Mouse (Mus musculus): ENCODE results near the gene Angptl8. TPM values are rescaled to one million over a fixed set of nuclear protein-coding genes. Genes with fewer than 3 reads are reported as not detected.
"Not testable (repeated sequence)": the region's sequence is repeated elsewhere in the genome, so short reads cannot be mapped to it uniquely, and the experiment has no call there.

The Angptl8 gene
- polyA plus RNA-seq (2015; fragmentation: Nextera tagmentation; extraction: Ambion mirVana): 17.3 and 18.4 TPM in 2 replicates

- peaks cover 8% of the 10 kb centered on the region; the same call in 1 of the 2 replicates for H3K36me3 ChIP-seq (ENCODE audit: control insufficient read depth, insufficient read depth, low read length)
- no peaks in the 10 kb centered on the region for H3K9me3 ChIP-seq (ENCODE audit: control insufficient read depth, low read length)
- peak within 1 kb of the TSS; percentile 53 for H3K4me2 ChIP-seq (ENCODE audit: low read depth, low read length)
- H3K27ac ChIP-seq (ENCODE audit: low read length): peak within 1 kb of the TSS; percentile 80
- no peaks in the 10 kb centered on the region for H3K27me3 ChIP-seq (replicated peaks; ENCODE audit: control insufficient read depth, insufficient read depth, low read length)
- peak within 1 kb of the TSS; percentile 47 for H3K4me3 ChIP-seq (ENCODE audit: low read length)
- peak; percentile 86 for ATAC-seq
- peaks cover 2% of the 10 kb centered on the region; the same call in 1 of the 2 replicates for H3K4me1 ChIP-seq (ENCODE audit: control insufficient read depth, insufficient read depth, low read length)
- 58% methylated on average over 15 of the region's 15 CpGs for WGBS
- peak within 1 kb of the TSS; percentile 66 for H3K9ac ChIP-seq (ENCODE audit: low read depth, low read length)
Measured at GRCm38 (mm10) chr9:21835258-21835912, at the start of gene Angptl8. Gene Angptl8, plus strand, starts transcription at chr9:21835510.

DNA sequence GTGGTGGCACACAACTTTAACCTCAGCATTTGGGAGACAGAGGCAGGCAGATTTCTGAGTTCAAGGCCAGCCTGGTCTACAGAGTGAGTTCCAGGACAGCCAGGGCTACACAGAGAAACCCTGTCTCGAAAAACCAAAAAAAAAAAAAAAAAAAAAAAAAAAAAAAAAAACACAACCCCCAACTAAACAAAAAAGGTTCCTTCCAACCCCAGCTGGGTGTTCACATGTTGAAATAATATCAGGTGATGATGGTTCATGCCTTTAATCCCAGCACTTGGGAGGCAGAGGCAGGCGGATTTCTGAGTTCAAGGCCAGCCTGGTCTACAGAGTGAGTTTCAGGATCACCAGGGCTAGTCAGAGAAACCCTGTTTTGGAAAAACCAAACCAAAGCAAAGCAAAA is 49.0 kb upstream of the Angptl8 start:
- peaks cover 19% of the 10 kb centered on the region for H3K4me1 ChIP-seq (ENCODE audit: control insufficient read depth, insufficient read depth, low read length)
- not testable (repeated sequence) for H3K4me2 ChIP-seq (ENCODE audit: low read depth, low read length); H3K4me3 ChIP-seq (ENCODE audit: low read length); H3K9me3 ChIP-seq (ENCODE audit: control insufficient read depth, low read length); H3K36me3 ChIP-seq (ENCODE audit: control insufficient read depth, insufficient read depth, low read length); H3K27ac ChIP-seq (ENCODE audit: low read length); ATAC-seq; H3K9ac ChIP-seq (ENCODE audit: low read depth, low read length); H3K27me3 ChIP-seq (replicated peaks; ENCODE audit: control insufficient read depth, insufficient read depth, low read length)
- 85% methylated on average over 1 of the region's 2 CpGs for WGBS

DNA sequence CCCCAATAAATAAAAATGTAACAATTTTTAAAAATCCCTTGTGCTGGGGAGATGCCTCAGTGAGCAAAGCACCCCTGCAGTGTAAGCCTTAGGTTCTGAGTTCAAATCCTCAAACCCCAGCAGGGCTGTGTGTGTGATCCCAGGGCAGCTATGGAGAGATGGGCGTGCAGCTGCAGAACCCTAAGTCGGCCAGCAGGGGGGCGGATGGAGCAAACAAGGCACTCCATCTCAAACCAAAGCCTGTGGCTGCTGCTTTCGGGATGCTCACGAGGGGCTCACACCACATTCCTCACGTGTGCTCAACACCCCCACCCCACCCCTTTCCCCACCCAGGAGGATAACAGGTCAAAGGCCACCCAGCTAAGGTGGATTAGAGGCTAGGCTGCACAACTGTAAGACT is 48.4 kb upstream of the Angptl8 start:
- Histone ChIP-seq H3K9ac (ENCODE audit: low read depth, low read length) (no peak overlapping the region), H3K27me3 (replicated peaks; ENCODE audit: control insufficient read depth, insufficient read depth, low read length) (no peaks in the 10 kb centered on the region), H3K4me3 (ENCODE audit: low read length) (no peak overlapping the region), H3K4me2 (ENCODE audit: low read depth, low read length) (no peak overlapping the region), H3K9me3 (ENCODE audit: control insufficient read depth, low read length) (no peaks in the 10 kb centered on the region), H3K27ac (ENCODE audit: low read length) (no peak overlapping the region), H3K4me1 (ENCODE audit: control insufficient read depth, insufficient read depth, low read length) (peaks cover 21% of the 10 kb centered on the region), H3K36me3 (ENCODE audit: control insufficient read depth, insufficient read depth, low read length) (peaks cover 9% of the 10 kb centered on the region)
- ATAC-seq: peak; percentile 46; the same call in 1 of the 2 replicates
- WGBS: 19% methylated on average over 6 of the region's 6 CpGs

DNA sequence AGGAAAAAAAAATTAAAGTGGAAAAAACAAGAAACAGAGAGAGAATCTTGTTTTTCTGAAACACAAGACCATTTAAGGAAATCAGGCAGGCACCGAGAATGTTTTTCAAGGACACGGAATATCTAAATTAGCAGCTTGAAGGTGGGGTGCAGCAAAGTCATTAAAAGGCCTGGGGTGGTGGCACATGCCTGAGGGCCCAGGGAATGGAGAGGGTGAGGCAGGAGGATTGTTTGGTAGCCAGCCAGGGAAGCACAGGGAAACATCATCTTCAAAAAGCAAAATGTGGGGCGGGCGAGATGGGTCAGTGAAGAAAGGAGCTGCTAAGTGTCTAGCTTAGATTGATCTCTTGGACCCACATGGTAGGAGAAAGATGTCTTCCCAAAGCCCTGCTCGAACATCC is 47.7 kb upstream of the Angptl8 start:
- 72% methylated on average over 5 of the region's 5 CpGs for WGBS
- Histone ChIP-seq H3K27ac (ENCODE audit: low read length) (peak overlapping the region; percentile 23; the same call in 1 of the 2 replicates), H3K36me3 (ENCODE audit: control insufficient read depth, insufficient read depth, low read length) (peaks cover 9% of the 10 kb centered on the region)

DNA sequence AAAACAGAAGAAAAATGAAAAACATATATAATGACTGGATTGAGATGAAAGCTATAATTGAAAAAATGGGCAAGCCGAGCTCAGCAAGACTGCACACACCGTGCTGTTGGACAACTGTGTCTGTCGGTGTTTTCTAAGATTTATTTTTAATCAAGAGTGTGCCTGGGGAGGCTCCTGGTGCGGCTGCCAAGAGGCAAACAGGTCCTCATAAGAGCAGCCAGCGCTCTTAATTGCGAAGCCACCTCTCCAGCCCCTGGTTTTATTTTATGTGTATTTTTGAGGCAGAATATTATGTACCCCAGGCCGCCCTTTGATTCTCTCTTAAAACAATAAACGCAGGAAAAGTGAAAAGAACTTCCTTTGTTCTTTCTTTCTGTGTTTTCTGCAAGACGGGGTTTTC is 47.1 kb upstream of the Angptl8 start:
- Histone ChIP-seq H3K4me2 (ENCODE audit: low read depth, low read length) (no peak overlapping the region), H3K9ac (ENCODE audit: low read depth, low read length) (no peak overlapping the region), H3K27ac (ENCODE audit: low read length) (no peak overlapping the region), H3K27me3 (replicated peaks; ENCODE audit: control insufficient read depth, insufficient read depth, low read length) (no peaks in the 10 kb centered on the region), H3K9me3 (ENCODE audit: control insufficient read depth, low read length) (no peaks in the 10 kb centered on the region), H3K36me3 (ENCODE audit: control insufficient read depth, insufficient read depth, low read length) (peaks cover 13% of the 10 kb centered on the region), H3K4me1 (ENCODE audit: control insufficient read depth, insufficient read depth, low read length) (peaks cover 31% of the 10 kb centered on the region), H3K4me3 (ENCODE audit: low read length) (no peak overlapping the region)
- 70% methylated on average over 9 of the region's 9 CpGs for WGBS
- ATAC-seq: no peak

More for the DNA sequence above, 47.7 kb upstream of the Angptl8 start:
- H3K4me1 ChIP-seq (ENCODE audit: control insufficient read depth, insufficient read depth, low read length): peaks cover 28% of the 10 kb centered on the region
- H3K9me3 ChIP-seq (ENCODE audit: control insufficient read depth, low read length): no peaks in the 10 kb centered on the region
- no peak overlapping the region for H3K4me2 ChIP-seq (ENCODE audit: low read depth, low read length)
- no peak for ATAC-seq
- no peaks in the 10 kb centered on the region for H3K27me3 ChIP-seq (replicated peaks; ENCODE audit: control insufficient read depth, insufficient read depth, low read length)
- no peak overlapping the region for H3K4me3 ChIP-seq (ENCODE audit: low read length)
- no peak overlapping the region for H3K9ac ChIP-seq (ENCODE audit: low read depth, low read length)

- H3K4me2 ChIP-seq (ENCODE audit: low read depth, low read length): no peak overlapping the region
- H3K9me3 ChIP-seq (ENCODE audit: control insufficient read depth, low read length): no peaks in the 10 kb centered on the region
- ATAC-seq: peak; percentile 63
- H3K4me3 ChIP-seq (ENCODE audit: low read length): no peak overlapping the region
- WGBS: 59% methylated on average over 8 of the region's 8 CpGs
- peak overlapping the region; percentile 8 for H3K27ac ChIP-seq (ENCODE audit: low read length)
- peak overlapping the region; percentile 6; the same call in 1 of the 2 replicates for H3K9ac ChIP-seq (ENCODE audit: low read depth, low read length)
- H3K27me3 ChIP-seq (replicated peaks; ENCODE audit: control insufficient read depth, insufficient read depth, low read length): no peaks in the 10 kb centered on the region
- H3K4me1 ChIP-seq (ENCODE audit: control insufficient read depth, insufficient read depth, low read length): peaks cover 33% of the 10 kb centered on the region
- peaks cover 17% of the 10 kb centered on the region for H3K36me3 ChIP-seq (ENCODE audit: control insufficient read depth, insufficient read depth, low read length)
Measured at GRCm38 (mm10) chr9:21791861-21792260, 43.4 kb upstream of the Angptl8 start.

GRCm38 (mm10) chr9:21792644-21793043 is 42.7 kb upstream of the Angptl8 start:
- 48% methylated on average over 8 of the region's 8 CpGs for WGBS
- Histone ChIP-seq H3K9me3 (ENCODE audit: control insufficient read depth, low read length) (no peaks in the 10 kb centered on the region), H3K4me2 (ENCODE audit: low read depth, low read length) (peak overlapping the region; percentile 31), H3K4me1 (ENCODE audit: control insufficient read depth, insufficient read depth, low read length) (peaks cover 29% of the 10 kb centered on the region), H3K36me3 (ENCODE audit: control insufficient read depth, insufficient read depth, low read length) (peaks cover 17% of the 10 kb centered on the region), H3K9ac (ENCODE audit: low read depth, low read length) (peak overlapping the region; percentile 30), H3K27ac (ENCODE audit: low read length) (no peak overlapping the region), H3K4me3 (ENCODE audit: low read length) (no peak overlapping the region), H3K27me3 (replicated peaks; ENCODE audit: control insufficient read depth, insufficient read depth, low read length) (no peaks in the 10 kb centered on the region)
- no peak for ATAC-seq

DNA sequence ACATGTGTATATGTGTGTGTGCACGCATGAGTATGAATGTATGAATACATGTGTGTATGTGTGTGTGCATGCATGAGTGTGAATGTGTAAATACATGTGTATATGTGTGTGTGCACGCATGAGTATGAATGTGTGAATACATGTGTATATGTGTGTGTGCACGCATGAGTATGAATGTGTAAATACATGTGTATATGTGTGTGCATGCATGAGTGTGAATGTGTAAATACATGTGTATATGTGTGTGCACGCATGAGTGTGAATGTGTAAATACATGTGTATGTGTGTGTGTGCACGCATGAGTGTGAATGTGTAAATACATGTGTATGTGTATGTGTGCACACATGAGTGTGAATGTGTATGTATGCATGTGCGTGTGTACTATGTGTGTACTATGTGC is 41.8 kb upstream of the Angptl8 start:
- H3K4me2 ChIP-seq (ENCODE audit: low read depth, low read length); H3K27me3 ChIP-seq (replicated peaks; ENCODE audit: control insufficient read depth, insufficient read depth, low read length); H3K4me3 ChIP-seq (ENCODE audit: low read length); H3K27ac ChIP-seq (ENCODE audit: low read length); H3K9me3 ChIP-seq (ENCODE audit: control insufficient read depth, low read length); ATAC-seq; H3K9ac ChIP-seq (ENCODE audit: low read depth, low read length): not testable (repeated sequence)
- WGBS: 93% methylated on average over 6 of the region's 6 CpGs
- Histone ChIP-seq H3K36me3 (ENCODE audit: control insufficient read depth, insufficient read depth, low read length) (peaks cover 17% of the 10 kb centered on the region), H3K4me1 (ENCODE audit: control insufficient read depth, insufficient read depth, low read length) (peaks cover 25% of the 10 kb centered on the region)

- H3K9me3 ChIP-seq (ENCODE audit: control insufficient read depth, low read length): no peaks in the 10 kb centered on the region
- peaks cover 17% of the 10 kb centered on the region for H3K36me3 ChIP-seq (ENCODE audit: control insufficient read depth, insufficient read depth, low read length)
- 95% methylated on average over 18 of the region's 18 CpGs for WGBS
- peaks cover 25% of the 10 kb centered on the region for H3K4me1 ChIP-seq (ENCODE audit: control insufficient read depth, insufficient read depth, low read length)
- H3K4me3 ChIP-seq (ENCODE audit: low read length): no peak overlapping the region
- H3K27ac ChIP-seq (ENCODE audit: low read length): no peak overlapping the region
- no peak overlapping the region for H3K9ac ChIP-seq (ENCODE audit: low read depth, low read length)
- no peaks in the 10 kb centered on the region for H3K27me3 ChIP-seq (replicated peaks; ENCODE audit: control insufficient read depth, insufficient read depth, low read length)
- no peak for ATAC-seq
- H3K4me2 ChIP-seq (ENCODE audit: low read depth, low read length): no peak overlapping the region
Measured at GRCm38 (mm10) chr9:21794344-21794834, 40.9 kb upstream of the Angptl8 start.

All from intestine, embryonic 16.5 days (tissue).